Mouse (Mus musculus) gastrocnemius, adult 2 months (tissue): Measurements from ENCODE around the gene Col4a1. TPM values are rescaled to one million over a fixed set of nuclear protein-coding genes. Genes with fewer than 3 reads are reported as not detected.

Experiments
- DNase-seq: peaks from one replicate; pipeline ENCODE4 v3.0.0; 2022
- H3K27ac ChIP-seq: fragments of 200-600 bp; 2 replicates; pipeline ENCODE4 v1.8.1; 2022; ENCODE audit warnings: mild to moderate bottlenecking
- H3K4me3 ChIP-seq: fragments of 200-600 bp; 2 replicates; pipeline ENCODE4 v1.8.1; 2022; ENCODE audit warnings: mild to moderate bottlenecking, moderate library complexity
- CTCF ChIP-seq: fragments of 200-600 bp; IDR thresholded peaks from 2 replicates; pipeline ENCODE4 v1.8.1; 2022; ENCODE audit warnings: antibody characterized with exemption, mild to moderate bottlenecking, moderate library complexity
- intact Hi-C: fragments of 180-260 bp; cut with DNase I; formaldehyde crosslinking; loops from one replicate; pipeline ENCODE4 v1.15.1; 2025
- total RNA-seq, 2 experiments: library from RNA; stranded (reverse); gene quantifications; 2 replicates each; pipeline ENCODE4 v1.2.3; 2021

The Col4a1 gene
- total RNA-seq, 2 experiments from 2014 or later, result 73.3 to 117 TPM

DNA sequence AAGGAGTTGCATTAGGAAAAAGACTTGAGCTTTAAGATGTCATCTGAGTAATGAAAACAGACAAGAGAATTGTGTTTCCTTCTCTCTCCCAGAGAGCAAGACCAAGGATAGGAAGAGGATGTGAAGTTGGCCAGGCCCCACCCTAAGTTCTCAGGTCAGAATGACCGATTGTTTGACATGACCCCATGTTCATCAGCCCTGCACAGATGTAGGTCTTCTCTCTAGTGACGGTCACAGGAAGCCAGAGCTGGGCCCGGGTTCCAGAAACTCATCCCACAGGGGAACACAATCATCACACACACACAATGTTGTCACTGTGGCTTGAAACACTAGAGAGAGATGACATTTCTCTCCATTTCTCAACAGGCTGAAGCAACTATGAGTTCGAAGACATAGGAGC lies 27.2 kb downstream of the Col4a1 start:
- peak overlapping the region; percentile 85 for H3K27ac ChIP-seq
- intact Hi-C loops, result no loop called here
- H3K4me3 ChIP-seq, result no peak overlapping the region
- no peak for TF ChIP-seq CTCF
- DNase-seq, result no peak

DNA sequence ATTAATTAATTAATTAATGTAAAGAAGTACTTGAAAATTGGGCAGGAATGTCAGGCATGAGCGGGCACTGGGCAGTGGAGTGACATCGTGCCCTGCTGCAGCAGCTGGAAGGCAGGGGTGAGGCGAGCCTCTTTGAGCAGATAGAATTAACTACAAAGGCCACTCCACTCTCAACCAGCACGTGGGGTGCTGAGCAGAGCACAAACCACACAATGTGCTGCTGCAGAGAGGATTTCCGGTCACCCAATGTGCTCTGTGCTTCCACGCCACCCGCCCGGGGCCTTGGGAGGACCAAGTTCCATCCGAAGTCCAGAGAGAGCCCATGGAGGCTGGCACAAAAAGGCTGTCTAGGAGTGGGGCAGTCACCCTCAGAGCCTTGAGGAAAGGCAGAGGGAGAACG lies 29.4 kb downstream of the Col4a1 start:
- DNase-seq, result no peak
- intact Hi-C loops, result no loop called here
- Histone ChIP-seq H3K4me3 (no peak overlapping the region), H3K27ac (peak overlapping the region; percentile 85)
- TF ChIP-seq CTCF, result no peak

DNA sequence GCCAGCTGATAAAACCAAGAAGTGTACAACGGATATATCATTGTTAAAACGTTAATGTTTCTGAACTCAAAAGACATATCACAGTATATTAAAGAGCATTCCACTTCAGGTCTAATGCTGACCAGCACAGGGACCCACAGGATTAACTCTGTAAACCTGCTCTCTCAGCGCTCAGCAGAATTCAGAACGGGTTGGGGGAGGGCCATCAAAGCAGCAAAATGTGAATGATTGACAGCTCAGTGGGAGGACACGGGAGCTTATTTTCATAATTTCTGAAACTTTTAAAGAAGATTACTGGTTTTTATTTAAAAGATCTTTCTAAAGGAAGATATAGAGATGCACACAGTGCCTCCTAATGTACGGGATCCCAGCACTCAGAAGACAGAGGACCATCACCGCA lies 29.9 kb downstream of the Col4a1 start:
- Histone ChIP-seq H3K27ac (peak overlapping the region; percentile 85), H3K4me3 (no peak overlapping the region; the same call in 1 of the 2 replicates)
- intact Hi-C loops, result no loop called here
- DNase-seq, result no peak
- TF ChIP-seq CTCF, result no peak

DNA sequence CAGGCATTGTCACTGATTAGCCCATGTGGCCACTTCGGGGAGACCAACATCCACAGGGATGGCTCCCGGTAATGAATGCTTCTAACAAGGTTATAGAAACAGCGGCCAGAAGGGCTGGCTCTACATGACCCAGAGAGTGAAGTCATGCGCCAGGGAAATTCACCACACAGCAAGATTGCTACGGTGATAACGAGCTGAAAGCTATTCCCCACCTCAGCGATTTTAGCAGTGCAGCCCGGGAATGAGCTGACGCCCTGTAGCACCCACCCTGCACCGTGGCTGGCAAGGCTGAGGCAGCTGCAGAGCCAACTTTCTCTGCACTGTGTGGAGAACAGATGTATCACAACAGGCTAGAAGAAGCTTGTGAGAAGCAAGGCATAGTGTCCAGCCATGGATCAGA lies 30.5 kb downstream of the Col4a1 start:
- DNase-seq, result no peak
- Histone ChIP-seq H3K27ac (peak overlapping the region; percentile 85), H3K4me3 (peak overlapping the region; percentile 29; the same call in 1 of the 2 replicates)
- no peak for TF ChIP-seq CTCF
- intact Hi-C loops, result no loop called here

DNA sequence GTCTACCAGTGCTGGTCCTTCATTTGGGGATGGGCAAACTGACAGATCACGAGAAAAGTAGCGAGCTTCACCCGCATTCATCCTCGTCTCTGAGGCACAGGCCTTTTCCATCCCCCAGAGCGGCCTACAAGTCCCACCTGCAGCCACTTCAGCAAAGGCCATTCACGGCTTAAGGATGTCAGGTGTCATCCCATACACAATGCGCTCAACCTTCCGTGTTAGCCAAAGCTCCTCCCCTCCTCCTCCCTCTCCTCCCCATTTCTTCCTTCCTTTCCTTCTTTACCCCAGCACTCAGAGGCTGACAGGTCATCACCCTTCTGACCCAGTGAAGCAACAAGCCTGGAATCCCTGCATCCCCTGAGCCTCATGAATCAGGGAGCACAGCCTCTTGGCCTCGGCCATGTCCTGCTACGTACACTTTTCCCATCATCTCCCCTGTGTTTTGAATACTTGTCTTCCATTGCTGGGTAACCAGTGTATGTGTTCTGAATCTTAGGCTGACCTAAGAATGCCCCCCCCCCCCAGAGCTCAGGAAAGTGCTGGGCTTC lies 31.8 kb downstream of the Col4a1 start:
- TF ChIP-seq CTCF, result no peak
- H3K27ac ChIP-seq, result peak overlapping the region; percentile 85
- intact Hi-C loops, result no loop called here
- peak; percentile 66 for DNase-seq
- no peak overlapping the region for H3K4me3 ChIP-seq

DNA sequence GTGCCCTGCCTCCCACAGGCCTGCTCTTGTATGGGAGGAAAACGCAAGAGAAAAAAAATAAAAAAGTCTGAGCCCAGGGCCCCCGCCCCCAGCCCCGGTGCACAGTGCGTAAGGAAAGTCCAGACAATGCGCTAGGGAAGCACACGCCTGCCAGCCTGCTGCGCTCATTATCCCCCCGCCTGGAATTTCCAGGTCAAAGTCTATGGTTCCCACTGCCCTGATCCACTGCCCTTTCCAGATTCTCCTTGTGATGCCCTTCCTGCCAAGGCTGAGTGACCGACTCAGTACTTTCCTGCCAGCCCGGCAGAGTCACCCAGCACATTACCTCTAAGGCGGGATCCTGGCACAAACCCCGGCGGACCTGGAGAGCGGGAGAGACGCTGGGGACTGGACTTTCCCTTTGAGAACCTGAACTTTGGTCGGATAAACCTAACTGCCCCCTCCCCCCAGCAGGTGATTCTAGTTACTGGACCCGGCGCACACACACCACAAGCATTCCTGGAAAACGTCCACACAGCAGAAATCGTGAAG lies 33.3 kb downstream of the Col4a1 start:
- peak overlapping the region; percentile 52 for H3K4me3 ChIP-seq
- intact Hi-C loops, result no loop called here
- H3K27ac ChIP-seq, result peak overlapping the region; percentile 85

DNA sequence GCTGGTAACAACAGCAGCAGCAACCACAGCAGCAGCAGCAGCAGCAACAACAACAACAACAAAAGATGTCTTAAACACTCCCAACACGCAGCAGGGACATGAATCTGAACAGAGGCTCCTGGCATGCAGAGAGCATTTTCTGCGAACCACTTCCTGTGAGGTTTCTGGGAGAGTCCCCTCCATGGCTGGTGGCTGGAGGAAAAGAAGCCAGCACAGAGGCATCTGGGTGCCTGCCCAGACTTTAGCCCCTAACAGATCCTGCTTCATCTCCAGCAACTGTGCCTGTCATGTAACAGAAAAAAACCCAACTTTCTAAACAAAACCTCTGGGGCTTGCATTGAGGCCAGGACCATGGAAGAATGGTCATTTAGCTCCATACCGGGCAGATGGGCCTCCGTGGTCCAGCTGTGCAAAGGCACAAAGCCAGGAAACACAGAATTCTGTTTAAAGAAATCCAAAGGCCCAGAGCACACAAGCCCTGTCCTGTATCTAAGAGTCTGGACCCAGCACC lies 34.5 kb downstream of the Col4a1 start:
- peak; percentile 70 for DNase-seq
- Histone ChIP-seq H3K4me3 (peak overlapping the region; percentile 4), H3K27ac (peak overlapping the region; percentile 85)
- intact Hi-C loops, result no loop called here
- TF ChIP-seq CTCF, result no peak

More for the DNA sequence above, 33.3 kb downstream of the Col4a1 start:
- DNase-seq, result peak; percentile 67
- TF ChIP-seq CTCF, result no peak

DNA sequence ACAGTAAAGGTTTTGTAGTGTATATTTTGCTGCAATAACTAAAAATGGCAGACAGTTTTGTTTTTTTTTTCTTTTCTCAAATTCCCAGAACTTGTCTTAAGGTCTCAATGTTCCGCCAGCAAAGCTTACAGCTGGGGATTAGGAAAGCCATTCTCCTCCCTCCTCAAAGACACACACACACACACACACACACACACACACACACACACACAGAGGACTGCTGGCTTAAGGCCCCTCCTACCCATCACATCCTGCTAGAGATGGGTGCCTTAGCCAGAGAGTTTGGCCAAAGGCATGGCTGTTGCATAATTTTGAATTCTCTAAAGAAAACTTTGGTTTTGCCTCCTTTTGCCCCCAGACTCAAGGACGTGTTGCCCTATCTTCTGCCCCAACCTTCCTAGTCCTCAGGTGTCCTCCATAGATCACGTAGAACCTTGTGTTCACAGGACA lies 35.0 kb downstream of the Col4a1 start:
- Histone ChIP-seq H3K4me3 (no peak overlapping the region), H3K27ac (peak overlapping the region; percentile 85)
- DNase-seq, result peak; percentile 65
- intact Hi-C loops, result no loop called here
- TF ChIP-seq CTCF, result no peak

DNA sequence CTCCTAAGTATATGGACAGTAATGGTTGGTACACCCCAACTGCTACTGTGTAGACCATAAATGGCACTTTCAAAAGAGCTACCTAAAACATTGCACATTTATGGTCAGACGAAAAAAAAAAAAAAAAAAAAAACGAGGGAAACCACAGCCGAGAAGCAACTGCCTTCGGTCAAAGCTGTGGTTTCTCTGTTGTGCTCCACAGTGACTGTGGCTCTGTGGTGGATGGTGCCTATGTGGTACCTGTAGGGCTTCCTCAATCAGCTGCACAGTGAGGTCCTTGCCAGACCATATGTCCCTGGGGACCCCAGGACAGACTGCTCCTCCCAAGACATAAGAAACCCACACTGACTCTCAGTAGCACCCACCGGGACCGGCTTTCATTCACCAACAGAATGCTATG lies 36.3 kb downstream of the Col4a1 start:
- no peak for TF ChIP-seq CTCF
- Histone ChIP-seq H3K27ac (peak overlapping the region; percentile 85), H3K4me3 (no peak overlapping the region)
- DNase-seq, result peak; percentile 26
- intact Hi-C loops, result no loop called here

DNA sequence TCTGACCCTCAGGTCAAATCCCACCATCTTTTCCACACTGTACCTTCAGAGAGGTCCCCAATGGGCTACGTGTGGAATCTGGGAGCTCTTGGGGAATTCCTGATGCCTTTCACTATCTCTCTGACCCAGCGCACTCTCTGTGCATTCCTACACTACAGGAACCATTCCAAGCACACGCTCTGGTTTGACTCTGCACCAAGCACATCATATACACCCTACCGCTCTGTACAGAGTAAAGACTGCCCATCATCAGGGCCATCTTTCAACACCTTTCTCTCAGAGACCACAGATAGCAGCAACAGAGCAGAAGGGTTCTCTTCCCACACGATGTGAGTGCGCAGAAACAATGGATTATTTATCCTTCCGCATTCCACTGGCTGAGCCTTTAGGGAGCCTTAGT lies 38.2 kb downstream of the Col4a1 start:
- intact Hi-C loops, result no loop called here
- peak; percentile 9 for DNase-seq
- TF ChIP-seq CTCF, result no peak
- Histone ChIP-seq H3K27ac (peak overlapping the region; percentile 85), H3K4me3 (no peak overlapping the region)

DNA sequence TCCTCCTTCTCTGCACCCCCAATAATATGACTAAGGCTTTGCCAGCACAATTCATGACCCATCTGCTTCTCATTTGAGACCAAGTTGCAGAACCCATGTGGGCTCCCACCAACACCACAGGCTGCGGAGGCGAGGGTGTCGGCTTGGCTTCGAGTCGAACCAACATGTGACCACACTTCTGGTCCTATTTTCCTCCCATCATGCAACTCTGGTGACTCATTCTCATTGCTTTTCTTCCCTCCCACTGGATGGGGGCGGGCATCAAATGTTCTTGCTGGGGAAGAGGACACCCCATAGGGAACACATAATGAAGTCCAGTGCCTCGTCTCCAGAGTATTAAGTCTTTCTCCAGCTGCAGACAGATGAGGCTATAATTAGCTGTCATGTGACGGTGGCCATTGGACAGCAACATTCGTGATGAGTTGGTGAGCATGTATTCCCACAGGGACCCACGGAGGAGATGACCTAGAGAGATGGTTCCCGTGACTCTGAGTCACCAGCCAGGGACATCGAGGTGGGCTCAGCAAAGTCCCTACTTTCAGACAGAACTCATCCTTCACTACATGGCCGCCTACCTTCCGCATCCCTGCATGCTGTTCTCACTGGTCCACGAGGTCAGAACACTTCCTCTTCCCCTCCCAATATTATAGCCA lies 39.0 kb downstream of the Col4a1 start:
- H3K4me3 ChIP-seq, result no peak overlapping the region
- intact Hi-C loops, result no loop called here
- peak overlapping the region; percentile 85 for H3K27ac ChIP-seq
- DNase-seq, result peak; percentile 84
- no peak for TF ChIP-seq CTCF

DNA sequence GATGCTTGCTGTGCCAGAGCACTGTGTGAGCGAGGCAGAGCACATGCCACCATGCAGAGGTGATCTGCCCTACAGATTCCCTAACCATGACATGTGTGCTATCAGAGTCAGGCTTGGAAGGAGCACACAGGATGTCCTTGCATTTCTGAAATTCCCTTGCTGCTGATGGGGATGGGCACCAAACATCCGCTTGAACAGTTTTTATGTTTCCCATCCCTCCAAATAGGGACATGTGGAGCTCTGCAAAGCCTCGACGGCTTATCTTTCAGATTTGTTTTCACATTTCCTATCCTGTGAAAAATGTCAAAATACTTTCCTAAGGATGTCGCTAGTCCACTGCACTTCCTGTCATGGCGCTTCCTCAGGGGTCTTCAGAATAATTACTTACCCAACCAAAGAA lies 40.4 kb downstream of the Col4a1 start:
- no peak for TF ChIP-seq CTCF
- intact Hi-C loops, result no loop called here
- Histone ChIP-seq H3K27ac (peak overlapping the region; percentile 85), H3K4me3 (no peak overlapping the region)
- no peak for DNase-seq

DNA sequence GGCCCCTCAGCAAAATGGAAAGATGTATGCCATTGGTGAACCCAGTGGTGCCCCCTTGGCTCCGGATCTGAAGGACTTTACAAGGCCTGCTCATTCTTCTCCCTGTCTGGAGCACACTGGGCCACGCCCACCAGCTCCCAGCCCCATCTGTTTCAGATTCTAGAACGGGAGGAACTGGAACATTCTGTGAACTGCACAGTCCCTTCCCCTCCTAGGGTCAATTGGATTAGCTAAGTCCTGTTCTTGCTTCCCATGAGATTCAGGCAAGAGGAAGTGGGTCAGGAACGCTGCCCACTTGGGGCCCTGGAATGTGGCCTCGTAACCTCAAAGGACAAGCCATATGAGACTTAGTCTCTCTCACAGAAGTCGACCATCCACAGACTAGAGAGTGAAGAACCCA lies 41.8 kb downstream of the Col4a1 start:
- intact Hi-C loops, result no loop called here
- H3K27ac ChIP-seq, result peak overlapping the region; percentile 85
- no peak for TF ChIP-seq CTCF
- DNase-seq, result peak; percentile 78
- H3K4me3 ChIP-seq, result no peak overlapping the region
